Mouse (Mus musculus) midbrain, postnatal 0 days (tissue): ENCODE measurements at regions not wholly inside any gene's neighbourhood (a gene's known extent, or its start where the extent isn't known, plus 50 kb on each side); places are given as distances from the start of the nearest gene placed in this dataset.
A peak's percentile ranks its signal among the peaks of the same experiment; 100 is the strongest.

ENCODE experiments used
- ATAC-seq: fragments of 200-750 bp; cut with Nextera tagmentation; 2 replicates; pipeline ENCODE4 v1.8.0; 2017; ENCODE audit warnings: moderate number of reproducible peaks, mild to moderate bottlenecking, moderate TSS enrichment, moderate library complexity; ENCODE audit not compliant: low FRiP score
- DNase-seq: peaks from one replicate; pipeline ENCODE4 v3.0.0-alpha.2; 2015; ENCODE audit warnings: low spot score
- H3K27ac ChIP-seq: fragments of 300-500 bp; sonication (generic); 2 replicates; pipeline ENCODE4 v1.5.1; 2014; ENCODE audit warnings: low read depth, mild to moderate bottlenecking, low read length, mixed read lengths
- H3K27me3 ChIP-seq: fragments of 300-500 bp; sonication (generic); 2 replicates; pipeline ENCODE4 v1.6.1; 2014; ENCODE audit warnings: low read length, control low read depth, mixed read lengths; ENCODE audit not compliant: insufficient read depth
- H3K36me3 ChIP-seq: fragments of 300-500 bp; sonication (generic); 2 replicates; pipeline ENCODE4 v1.6.1; 2014; ENCODE audit warnings: low read length, control low read depth, mixed read lengths; ENCODE audit not compliant: insufficient read depth
- H3K4me1 ChIP-seq: fragments of 300-500 bp; sonication (generic); 2 replicates; pipeline ENCODE4 v1.6.1; 2014; ENCODE audit warnings: mild to moderate bottlenecking, control low read depth, antibody characterized with exemption, low read length, mixed read lengths; ENCODE audit not compliant: insufficient read depth
- H3K4me2 ChIP-seq: fragments of 300-500 bp; sonication (generic); 2 replicates; pipeline ENCODE4 v1.6.1; 2014; ENCODE audit warnings: low read depth, mild to moderate bottlenecking, low read length, mixed read lengths; ENCODE audit not compliant: poor library complexity, severe bottlenecking
- H3K4me3 ChIP-seq: fragments of 300-500 bp; sonication (generic); 2 replicates; pipeline ENCODE4 v1.5.1; 2014; ENCODE audit warnings: low read depth, mild to moderate bottlenecking, low read length, moderate library complexity
- H3K9ac ChIP-seq: fragments of 300-500 bp; sonication (generic); replicated peaks from 2 replicates; pipeline ENCODE4 v1.6.1; 2014; ENCODE audit warnings: mild to moderate bottlenecking, low read length, moderate library complexity, mixed read lengths; ENCODE audit not compliant: poor library complexity, severe bottlenecking
- H3K9me3 ChIP-seq: fragments of 300-500 bp; sonication (generic); 2 replicates; pipeline ENCODE4 v1.6.1; 2016; ENCODE audit warnings: low read length, control low read depth
- CTCF ChIP-seq: IDR thresholded peaks from 2 replicates; pipeline ENCODE4 v1.5.1; 2016; ENCODE audit warnings: antibody characterized with exemption, mild to moderate bottlenecking
- WGBS: fragments of 180-500 bp; shearing (Covaris S2); extraction: QIAGEN DNeasy Blood & Tissue Kit; methylation state at CpG from one replicate; pipeline ENCODE4 v1.1.7; 2014; 5-methylcytosine and 5-hydroxymethylcytosine counted together

DNA sequence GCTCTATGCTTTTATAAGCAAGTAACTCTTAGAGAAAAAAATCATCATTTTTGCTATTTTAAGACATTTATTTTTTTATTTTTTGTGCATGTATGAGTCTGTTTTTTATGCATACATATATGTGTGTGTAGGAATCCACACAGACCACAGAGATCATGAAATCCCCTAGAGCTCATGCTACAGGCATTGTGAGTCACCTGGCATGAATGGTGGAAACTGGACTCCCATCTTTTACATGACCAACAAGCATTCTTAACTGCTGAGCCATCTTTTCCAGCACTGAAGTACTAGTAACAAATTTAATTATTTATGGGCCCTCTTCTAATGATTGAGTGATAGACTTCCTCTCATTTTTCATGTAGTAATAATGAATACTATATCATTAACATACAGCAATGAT lies 2531.8 kb upstream of the Gm6569 start:
- H3K4me2 ChIP-seq: no peak overlapping the region
- H3K4me1 ChIP-seq: no peaks in the 10 kb centered on the region
- no peak overlapping the region for H3K27ac ChIP-seq
- H3K9me3 ChIP-seq: no peaks in the 10 kb centered on the region
- H3K9ac ChIP-seq: no peak overlapping the region
- H3K27me3 ChIP-seq: no peaks in the 10 kb centered on the region
- no peak for TF ChIP-seq CTCF
- no peaks in the 10 kb centered on the region for H3K36me3 ChIP-seq
- DNase-seq: no peak
- no peak for ATAC-seq
- no peak overlapping the region for H3K4me3 ChIP-seq

DNA sequence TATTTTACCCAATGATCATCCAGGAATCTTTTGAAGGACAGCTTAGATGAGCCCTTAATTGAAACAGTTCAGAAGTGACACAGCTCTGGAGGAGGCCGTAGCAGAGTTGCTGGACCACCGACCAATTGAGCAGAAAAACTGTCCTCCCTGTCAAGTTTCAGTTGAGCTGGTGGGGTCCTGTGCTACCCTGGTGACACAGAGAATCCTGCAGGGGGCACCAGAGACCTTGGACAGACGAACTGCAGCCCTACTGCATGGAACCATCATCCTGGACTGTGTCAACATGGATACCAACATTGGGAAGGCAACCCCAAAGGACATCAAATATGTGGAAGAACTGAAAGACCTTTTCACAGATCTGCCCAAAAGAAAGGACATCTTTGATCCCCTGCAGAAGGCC lies 2524.1 kb upstream of the Gm6569 start:
- no peak overlapping the region for H3K9ac ChIP-seq
- TF ChIP-seq CTCF: no peak
- H3K27ac ChIP-seq: no peak overlapping the region
- H3K4me1 ChIP-seq: no peaks in the 10 kb centered on the region
- no peaks in the 10 kb centered on the region for H3K27me3 ChIP-seq
- H3K36me3 ChIP-seq: no peaks in the 10 kb centered on the region
- H3K4me2 ChIP-seq: no peak overlapping the region
- 78% methylated on average over 3 of the region's 3 CpGs for WGBS
- H3K9me3 ChIP-seq: no peaks in the 10 kb centered on the region
- H3K4me3 ChIP-seq: no peak overlapping the region
- no peak for ATAC-seq
- DNase-seq: no peak

DNA sequence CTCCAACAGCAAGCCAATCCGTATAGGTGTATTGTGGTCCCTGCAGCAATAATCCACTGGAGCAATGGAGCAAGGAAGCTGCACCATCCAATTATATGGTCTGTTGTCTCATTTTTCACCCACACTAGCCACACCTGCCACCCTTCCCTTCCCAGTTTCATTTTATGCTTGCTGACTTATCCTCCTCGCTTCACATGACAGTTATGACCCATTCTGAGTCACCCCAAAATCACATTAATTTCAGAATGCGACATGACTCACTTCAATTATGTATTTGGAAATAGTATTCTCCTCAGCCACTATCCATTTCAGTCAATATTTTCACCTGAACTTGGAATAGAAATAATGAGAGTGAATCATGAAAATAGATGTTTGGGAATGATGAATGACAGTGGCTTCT lies 2507.8 kb upstream of the Gm6569 start:
- H3K9ac ChIP-seq: no peak overlapping the region
- H3K4me2 ChIP-seq: no peak overlapping the region
- no peaks in the 10 kb centered on the region for H3K27me3 ChIP-seq
- WGBS: 77% methylated on average over 3 of the region's 3 CpGs
- no peaks in the 10 kb centered on the region for H3K4me1 ChIP-seq
- no peak overlapping the region for H3K27ac ChIP-seq
- ATAC-seq: no peak; the same call in 1 of the 2 replicates
- no peaks in the 10 kb centered on the region for H3K36me3 ChIP-seq
- no peak overlapping the region for H3K4me3 ChIP-seq
- no peak for DNase-seq
- H3K9me3 ChIP-seq: no peaks in the 10 kb centered on the region
- no peak for TF ChIP-seq CTCF

DNA sequence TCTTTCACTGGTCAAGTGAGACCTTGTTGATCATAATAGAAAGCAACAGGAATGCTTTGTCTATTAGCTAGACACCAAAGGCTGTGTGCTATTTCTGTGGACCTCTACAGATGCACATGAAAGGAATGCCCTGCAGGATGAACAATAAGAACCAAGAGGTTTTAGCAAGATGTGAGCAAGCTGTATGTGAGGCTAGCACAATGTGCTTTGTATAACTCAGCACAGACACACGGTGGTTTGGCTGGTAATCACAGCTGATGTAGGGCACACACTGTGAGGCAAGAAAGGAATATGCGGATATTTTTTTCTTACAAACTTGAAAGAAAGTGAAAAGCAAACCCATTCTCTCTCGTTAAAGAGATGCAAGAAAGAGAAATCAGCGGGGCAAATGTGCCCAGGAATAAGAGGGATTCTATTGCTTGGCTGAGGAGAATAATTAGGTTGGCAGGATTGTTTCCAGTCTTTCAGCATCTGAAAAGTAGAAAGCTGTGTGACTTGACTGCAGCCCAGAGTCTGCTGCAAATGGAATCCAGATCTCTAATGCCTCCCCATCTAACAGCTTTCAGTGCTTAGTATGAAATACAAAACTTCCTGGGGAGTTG lies 2476.1 kb upstream of the Gm6569 start:
- Histone ChIP-seq H3K4me2 (no peak overlapping the region), H3K27me3 (no peaks in the 10 kb centered on the region), H3K27ac (no peak overlapping the region), H3K4me1 (no peaks in the 10 kb centered on the region), H3K4me3 (no peak overlapping the region), H3K36me3 (no peaks in the 10 kb centered on the region), H3K9ac (no peak overlapping the region), H3K9me3 (no peaks in the 10 kb centered on the region)
- 17% methylated on average over 4 of the region's 4 CpGs for WGBS
- ATAC-seq: no peak
- TF ChIP-seq CTCF: no peak
- DNase-seq: no peak

DNA sequence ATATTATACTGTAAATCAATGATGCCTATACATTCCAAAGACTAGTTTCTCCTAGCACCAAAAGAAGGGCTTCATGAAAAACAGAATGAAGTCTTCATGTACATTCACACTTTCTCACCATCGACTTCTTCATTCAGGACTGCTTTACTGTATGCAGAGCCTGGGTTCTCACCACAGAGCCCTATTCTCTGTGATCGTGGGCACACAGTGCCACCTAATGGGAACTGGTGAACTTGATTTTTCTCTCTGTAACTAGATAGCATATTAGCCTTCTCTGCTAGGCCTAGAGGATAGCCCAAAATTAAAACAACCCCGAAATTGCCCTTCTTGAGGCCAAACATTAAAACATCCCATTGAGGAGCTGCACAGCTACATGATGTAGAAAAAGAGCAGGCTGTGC lies 2458.6 kb upstream of the Gm6569 start:
- TF ChIP-seq CTCF: peak; percentile 84
- H3K4me1 ChIP-seq: no peaks in the 10 kb centered on the region
- no peak overlapping the region for H3K27ac ChIP-seq
- H3K36me3 ChIP-seq: no peaks in the 10 kb centered on the region
- no peak overlapping the region for H3K4me3 ChIP-seq
- no peak overlapping the region for H3K4me2 ChIP-seq
- ATAC-seq (peak; percentile 71), DNase-seq (peak; percentile 88)
- 30% methylated on average over 3 of the region's 3 CpGs for WGBS
- H3K9ac ChIP-seq: no peak overlapping the region
- H3K9me3 ChIP-seq: no peaks in the 10 kb centered on the region
- H3K27me3 ChIP-seq: no peaks in the 10 kb centered on the region
